ENCODE assay signal across 8 mouse cellular contexts in genomic region chr4:75561792-75562191, GRCm38 (mm10).
DNase-seq lines count a peak whose midpoint lies in the region; ATAC-seq and TF ChIP-seq lines count a peak whose summit lies in the region.

No protein-coding gene starts in this region.

- no peaks in the 10 kb centered on the region for H3K9me3 ChIP-seq in forebrain, embryonic 14.5 days (replicated peaks; ENCODE audit: control insufficient read depth, low read length)
- no peaks in the 10 kb centered on the region for H3K9me3 ChIP-seq in neural tube, embryonic 12.5 days

- no peak for TF ChIP-seq POLR2A in lung, adult 2 months (IDR thresholded peaks at IDR 0.05; ENCODE audit: borderline replicate concordance, extremely low read depth, low read depth, low read length)

- H3K4me1 ChIP-seq in forebrain, embryonic 14.5 days (ENCODE audit: control insufficient read depth, insufficient read depth, low read length), result peaks cover 12% of the 10 kb centered on the region
- 0 out of 2 replicates have a peak, but pooled peaks cover 5% of the 10 kb centered on the region for H3K4me1 ChIP-seq in neural tube, embryonic 12.5 days
- no peaks in the 10 kb centered on the region for H3K4me1 ChIP-seq in lung, adult 2 months (ENCODE audit: control insufficient read depth, insufficient read depth, low read length)

- H3K27ac ChIP-seq in forebrain, embryonic 14.5 days (ENCODE audit: low read depth, low read length), result peak overlapping the region; percentile 66; the same call in 1 of the 2 replicates
- H3K27ac ChIP-seq in neural tube, embryonic 12.5 days, result no peak overlapping the region

- H3K36me3 ChIP-seq in forebrain, embryonic 14.5 days (ENCODE audit: control insufficient read depth, insufficient read depth, low read length), result no peaks in the 10 kb centered on the region
- no peaks in the 10 kb centered on the region for H3K36me3 ChIP-seq in neural tube, embryonic 12.5 days

- H3K9ac ChIP-seq in forebrain, embryonic 14.5 days (ENCODE audit: low read length), result no peak overlapping the region
- H3K9ac ChIP-seq in neural tube, embryonic 12.5 days, result no peak overlapping the region

- H3K27me3 ChIP-seq in forebrain, embryonic 14.5 days (replicated peaks; ENCODE audit: control insufficient read depth, insufficient read depth, low read length), result no peaks in the 10 kb centered on the region
- H3K27me3 ChIP-seq in neural tube, embryonic 12.5 days (replicated peaks), result no peaks in the 10 kb centered on the region

- TF ChIP-seq CTCF in lung, adult 2 months (IDR thresholded peaks at IDR 0.05; ENCODE audit: insufficient read depth, low read length), result no peak

- no peak for DNase-seq in cerebellum, postnatal 36 days
- DNase-seq in forebrain, embryonic 14.5 days (ENCODE audit: low spot score), result peak; percentile 94
- peak; percentile 26 for DNase-seq in layer of hippocampus, adult 9-10 months (ENCODE audit: low spot score)
- DNase-seq in adipocyte (ENCODE audit: low spot score), result no peak
- no peak for DNase-seq in lung, adult 2 months
- DNase-seq in thymus, postnatal 10 days (ENCODE audit: low spot score in 2 of 2), result no peak

- H3K4me2 ChIP-seq in forebrain, embryonic 14.5 days (ENCODE audit: low read length), result no peak overlapping the region
- no peak overlapping the region for H3K4me2 ChIP-seq in neural tube, embryonic 12.5 days (replicated peaks)

- WGBS in forebrain, embryonic 14.5 days, result 7% methylated on average over 1 of the region's 1 CpGs
- whole genome bisulfite sequencing in neural tube, embryonic 12.5 days, result 24% methylated on average over 1 of the region's 1 CpGs
- WGBS in lung, adult 2 months, result 64% methylated on average over 1 of the region's 1 CpGs

- no peak overlapping the region for H3K4me3 ChIP-seq in forebrain, embryonic 14.5 days (ENCODE audit: low read depth, low read length)
- no peak overlapping the region for H3K4me3 ChIP-seq in neural tube, embryonic 12.5 days
- H3K4me3 ChIP-seq in lung, adult 2 months (replicated peaks; ENCODE audit: extremely low read depth, low read depth, low read length), result no peak overlapping the region

- ATAC-seq in cerebellum, adult (ENCODE audit: insufficient number of reproducible peaks, low FRiP score, low TSS enrichment), result peak; percentile 69
- peak; percentile 95 for ATAC-seq in forebrain, embryonic 14.5 days
- peak; percentile 96 for ATAC-seq in neural tube, embryonic 12.5 days (ENCODE audit: low FRiP score, low read depth)

Comparison
In these comparisons a context has a peak if more than half of its experiments do, and no peak if none do; other contexts are left out.
1. DNase-seq: peak in forebrain, embryonic 14.5 days (single experiment) and layer of hippocampus, adult 9-10 months (single experiment); none in cerebellum, postnatal 36 days (0 of 2), adipocyte (single experiment), lung, adult 2 months (single experiment) and thymus, postnatal 10 days (0 of 2).
2. Peak in every context shown above with its lines, with median percentiles within 50 percentile points of each other: ATAC-seq.